Mouse (Mus musculus): Measurements from ENCODE around the gene Trim40.

Trim40 gene

DNA sequence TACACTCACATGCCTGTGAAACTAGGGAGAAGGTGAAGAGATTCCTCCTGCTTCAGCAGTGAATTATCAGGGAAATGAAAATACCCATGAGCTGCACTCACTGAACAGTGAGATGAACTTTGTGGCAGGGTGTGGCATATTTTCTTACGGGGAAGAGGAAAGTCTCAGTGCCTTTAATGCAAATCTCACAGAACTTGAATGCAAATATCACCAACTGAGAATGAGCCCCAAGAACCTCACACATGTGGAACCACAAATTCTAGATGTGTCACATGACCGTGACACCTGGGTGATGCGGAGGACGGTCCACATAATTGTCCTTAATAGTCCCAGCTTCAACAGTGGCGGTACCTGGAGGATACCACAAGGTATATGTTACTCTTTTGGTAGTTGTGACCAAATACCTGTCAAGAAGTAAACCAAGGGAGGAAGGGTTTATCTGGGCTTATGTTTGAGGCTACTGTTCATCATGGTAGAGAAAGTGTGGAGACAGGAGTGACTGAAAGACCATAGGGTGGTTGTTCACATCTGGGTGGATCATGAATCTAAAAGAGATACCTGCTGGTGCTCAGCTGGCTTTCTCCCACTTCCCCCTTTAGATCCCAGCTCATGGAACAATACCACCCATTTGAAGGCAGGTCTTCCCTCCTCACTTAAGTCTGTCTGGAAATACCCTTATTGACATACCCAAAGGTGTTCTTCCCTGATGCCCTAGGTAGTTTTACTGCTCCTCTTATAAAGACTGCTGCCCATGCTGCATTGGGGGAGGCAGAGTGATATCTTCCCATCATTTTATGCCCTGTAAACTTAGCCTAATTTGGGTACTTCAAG, at the start of gene Trim40:
TSS of gene Trim40 (minus strand) at position 51 of the 831 bp plus-strand sequence.
- Histone ChIP-seq H3K36me3 (ENCODE audit: control insufficient read depth, insufficient read depth, low read length, poor library complexity, severe bottlenecking) (no peaks in the 10 kb centered on the region), H3K27me3 (ENCODE audit: control insufficient read depth, insufficient read depth, low read length, poor library complexity, severe bottlenecking) (no peaks in the 10 kb centered on the region)
- DNase-seq (ENCODE audit: low read depth, low spot score) = peak; percentile 11

- no peaks in the 10 kb centered on the region for H3K27me3 ChIP-seq (ENCODE audit: control insufficient read depth, insufficient read depth, low read length, poor library complexity, severe bottlenecking)
- DNase-seq (ENCODE audit: low read depth, low spot score) = no peak
- H3K36me3 ChIP-seq (ENCODE audit: control insufficient read depth, insufficient read depth, low read length, poor library complexity, severe bottlenecking) = no peaks in the 10 kb centered on the region
These were observed 48.1 kb upstream of the Trim40 start for GRCm38 (mm10) chr17:36938056-36938455.

DNA sequence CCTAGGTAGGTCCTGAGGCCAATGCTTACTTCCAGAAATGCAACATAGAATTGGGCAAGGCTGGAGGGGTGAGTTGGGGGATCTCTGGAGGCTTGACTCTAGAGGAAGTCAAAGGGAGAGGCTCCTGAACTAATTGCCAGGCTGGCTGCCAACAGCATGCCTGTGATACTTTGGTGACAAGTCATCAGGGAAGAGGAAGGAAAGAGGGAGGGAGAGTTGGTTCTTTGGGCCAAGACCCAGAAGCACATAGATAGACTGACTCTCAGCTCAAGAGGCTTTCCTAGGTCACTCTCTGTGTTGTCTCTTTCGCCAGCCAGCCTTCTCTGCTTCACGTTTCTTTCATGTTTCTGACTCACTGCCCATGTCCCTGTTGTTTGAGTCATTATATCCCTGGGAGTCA, 41.9 kb upstream of the Trim40 start:
- Histone ChIP-seq H3K27me3 (ENCODE audit: control insufficient read depth, insufficient read depth, low read length, poor library complexity, severe bottlenecking) (no peaks in the 10 kb centered on the region), H3K36me3 (ENCODE audit: control insufficient read depth, insufficient read depth, low read length, poor library complexity, severe bottlenecking) (no peaks in the 10 kb centered on the region)
- no peak for DNase-seq (ENCODE audit: low read depth, low spot score)

- H3K27me3 ChIP-seq (ENCODE audit: control insufficient read depth, insufficient read depth, low read length, poor library complexity, severe bottlenecking) = no peaks in the 10 kb centered on the region
- DNase-seq (ENCODE audit: low read depth, low spot score) = no peak
- H3K36me3 ChIP-seq (ENCODE audit: control insufficient read depth, insufficient read depth, low read length, poor library complexity, severe bottlenecking) = no peaks in the 10 kb centered on the region
These were observed 41.2 kb upstream of the Trim40 start for GRCm38 (mm10) chr17:36931130-36931529.

DNA sequence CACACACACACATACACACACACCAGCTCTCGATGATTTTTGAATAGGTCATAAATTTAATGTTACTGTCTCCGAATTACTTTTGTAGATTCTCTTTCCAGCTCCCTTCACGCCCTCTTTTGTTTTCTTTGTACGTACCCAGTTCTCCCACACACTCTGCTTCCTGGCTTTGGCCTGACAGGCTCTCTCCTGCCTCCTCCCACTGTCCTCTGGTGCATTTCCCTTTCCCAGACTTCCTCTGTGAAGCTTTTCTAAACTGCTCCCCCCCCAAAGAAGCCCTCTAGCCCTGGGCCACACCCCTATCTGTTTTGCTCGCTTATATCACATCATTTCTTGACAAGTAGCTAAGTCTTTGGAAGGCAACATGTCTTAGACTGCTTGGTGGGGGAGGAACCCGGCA, 40.3 kb upstream of the Trim40 start:
- no peaks in the 10 kb centered on the region for H3K36me3 ChIP-seq (ENCODE audit: control insufficient read depth, insufficient read depth, low read length, poor library complexity, severe bottlenecking)
- no peak for DNase-seq (ENCODE audit: low read depth, low spot score)
- no peaks in the 10 kb centered on the region for H3K27me3 ChIP-seq (ENCODE audit: control insufficient read depth, insufficient read depth, low read length, poor library complexity, severe bottlenecking)

DNA sequence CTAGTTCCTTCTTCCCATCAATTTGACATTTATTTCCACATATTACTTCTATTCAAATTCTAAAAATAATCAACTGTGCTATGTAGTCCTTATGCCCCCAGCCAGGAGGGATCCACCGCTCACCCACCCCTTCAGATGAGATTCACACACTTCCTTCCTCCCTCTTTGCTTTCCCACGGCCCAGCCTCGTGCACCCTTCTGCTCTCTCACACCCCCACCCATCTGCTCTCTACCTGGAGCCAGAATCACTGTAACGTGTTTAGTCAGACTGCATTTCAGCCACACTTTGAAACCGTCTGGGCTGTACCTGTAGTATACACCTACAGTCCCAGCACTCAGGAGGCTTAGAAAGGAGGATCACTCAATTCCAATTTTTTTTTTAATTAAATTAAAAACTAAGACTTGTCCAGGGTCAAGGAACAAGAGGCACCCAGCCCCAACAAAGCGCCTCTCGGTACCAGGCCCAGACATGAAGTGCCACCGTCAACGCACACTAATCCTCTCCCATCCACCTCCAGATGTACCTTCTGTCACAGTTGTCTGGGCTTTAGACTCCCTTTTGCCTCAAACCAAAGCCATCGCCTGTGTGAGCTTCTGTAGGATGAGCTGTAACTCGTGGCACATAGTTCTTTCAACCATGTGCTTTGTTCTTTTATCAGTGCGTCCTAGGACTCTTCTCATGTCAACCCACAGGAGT, 39.5 kb upstream of the Trim40 start:
- no peak for DNase-seq (ENCODE audit: low read depth, low spot score)
- no peaks in the 10 kb centered on the region for H3K36me3 ChIP-seq (ENCODE audit: control insufficient read depth, insufficient read depth, low read length, poor library complexity, severe bottlenecking)
- no peaks in the 10 kb centered on the region for H3K27me3 ChIP-seq (ENCODE audit: control insufficient read depth, insufficient read depth, low read length, poor library complexity, severe bottlenecking)

- DNase-seq (ENCODE audit: low read depth, low spot score) = no peak
- Histone ChIP-seq H3K27me3 (ENCODE audit: control insufficient read depth, insufficient read depth, low read length, poor library complexity, severe bottlenecking) (no peaks in the 10 kb centered on the region), H3K36me3 (ENCODE audit: control insufficient read depth, insufficient read depth, low read length, poor library complexity, severe bottlenecking) (no peaks in the 10 kb centered on the region)
These were observed 37.7 kb upstream of the Trim40 start for GRCm38 (mm10) chr17:36927496-36928120.

- no peaks in the 10 kb centered on the region for H3K27me3 ChIP-seq (ENCODE audit: control insufficient read depth, insufficient read depth, low read length, poor library complexity, severe bottlenecking)
- DNase-seq (ENCODE audit: low read depth, low spot score) = no peak
- H3K36me3 ChIP-seq (ENCODE audit: control insufficient read depth, insufficient read depth, low read length, poor library complexity, severe bottlenecking) = no peaks in the 10 kb centered on the region
These were observed 33.6 kb upstream of the Trim40 start for GRCm38 (mm10) chr17:36923491-36923890.

- Histone ChIP-seq H3K27me3 (ENCODE audit: control insufficient read depth, insufficient read depth, low read length, poor library complexity, severe bottlenecking) (no peaks in the 10 kb centered on the region), H3K36me3 (ENCODE audit: control insufficient read depth, insufficient read depth, low read length, poor library complexity, severe bottlenecking) (no peaks in the 10 kb centered on the region)
- no peak for DNase-seq (ENCODE audit: low read depth, low spot score)
These were observed 32.8 kb upstream of the Trim40 start for GRCm38 (mm10) chr17:36922715-36923114.

GRCm38 (mm10) chr17:36920239-36920638, 30.3 kb upstream of the Trim40 start:
- Histone ChIP-seq H3K36me3 (ENCODE audit: control insufficient read depth, insufficient read depth, low read length, poor library complexity, severe bottlenecking) (no peaks in the 10 kb centered on the region), H3K27me3 (ENCODE audit: control insufficient read depth, insufficient read depth, low read length, poor library complexity, severe bottlenecking) (no peaks in the 10 kb centered on the region)
- DNase-seq (ENCODE audit: low read depth, low spot score) = no peak

DNA sequence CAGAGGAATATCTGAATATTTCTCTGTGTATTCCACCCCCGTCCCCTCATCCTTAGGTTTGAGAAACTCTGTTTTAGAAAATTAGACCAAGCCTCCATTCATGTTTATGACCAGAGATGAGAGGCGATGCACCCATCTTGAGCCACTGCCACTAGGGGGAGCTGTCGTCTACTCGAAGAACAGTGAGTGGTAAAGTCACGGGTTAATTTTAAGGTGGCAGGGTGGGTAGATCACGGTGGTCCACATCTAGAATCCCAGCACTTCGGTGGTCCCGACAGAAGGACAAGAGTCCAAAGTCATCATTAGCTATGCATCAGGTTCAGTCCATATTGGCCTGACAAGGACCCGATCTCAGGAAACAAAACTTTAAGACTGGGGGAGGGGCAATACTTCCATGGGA, 25.2 kb upstream of the Trim40 start:
- Histone ChIP-seq H3K27me3 (ENCODE audit: control insufficient read depth, insufficient read depth, low read length, poor library complexity, severe bottlenecking) (no peaks in the 10 kb centered on the region; the same call in 1 of the 2 replicates), H3K36me3 (ENCODE audit: control insufficient read depth, insufficient read depth, low read length, poor library complexity, severe bottlenecking) (no peaks in the 10 kb centered on the region)
- peak; percentile 71 for DNase-seq (ENCODE audit: low read depth, low spot score)

GRCm38 (mm10) chr17:36914108-36914507, 24.2 kb upstream of the Trim40 start:
- peak; percentile 84 for DNase-seq (ENCODE audit: low read depth, low spot score)
- no peaks in the 10 kb centered on the region for H3K36me3 ChIP-seq (ENCODE audit: control insufficient read depth, insufficient read depth, low read length, poor library complexity, severe bottlenecking)
- no peaks in the 10 kb centered on the region; the same call in 1 of the 2 replicates for H3K27me3 ChIP-seq (ENCODE audit: control insufficient read depth, insufficient read depth, low read length, poor library complexity, severe bottlenecking)

GRCm38 (mm10) chr17:36912031-36912430, 22.1 kb upstream of the Trim40 start:
- DNase-seq (ENCODE audit: low read depth, low spot score) = no peak
- H3K36me3 ChIP-seq (ENCODE audit: control insufficient read depth, insufficient read depth, low read length, poor library complexity, severe bottlenecking) = no peaks in the 10 kb centered on the region

DNA sequence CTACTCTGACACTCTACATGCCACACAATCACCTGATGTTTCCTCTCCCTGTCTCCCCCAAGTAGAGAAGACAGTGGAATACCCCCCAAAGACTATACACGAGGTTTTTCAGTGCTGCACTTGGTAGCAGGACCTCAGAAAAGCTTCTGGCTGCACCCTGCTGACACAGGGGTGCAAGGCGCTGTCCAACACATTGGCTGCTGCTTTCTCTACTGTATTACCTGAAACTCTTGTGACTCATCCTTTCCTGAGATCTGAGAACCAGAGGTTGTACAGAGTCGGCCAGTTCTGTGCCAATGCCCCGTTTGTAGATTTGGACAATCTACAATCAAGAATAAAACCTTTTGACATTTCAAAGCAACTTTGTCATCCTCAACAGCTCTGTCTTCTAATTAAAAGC, 19.9 kb upstream of the Trim40 start:
- H3K36me3 ChIP-seq (ENCODE audit: control insufficient read depth, insufficient read depth, low read length, poor library complexity, severe bottlenecking) = no peaks in the 10 kb centered on the region
- H3K27me3 ChIP-seq (ENCODE audit: control insufficient read depth, insufficient read depth, low read length, poor library complexity, severe bottlenecking) = no peaks in the 10 kb centered on the region; the same call in 1 of the 2 replicates
- no peak for DNase-seq (ENCODE audit: low read depth, low spot score)

More at GRCm38 (mm10) chr17:36912031-36912430, 22.1 kb upstream of the Trim40 start:
- H3K27me3 ChIP-seq (ENCODE audit: control insufficient read depth, insufficient read depth, low read length, poor library complexity, severe bottlenecking) = no peaks in the 10 kb centered on the region; the same call in 1 of the 2 replicates

DNA sequence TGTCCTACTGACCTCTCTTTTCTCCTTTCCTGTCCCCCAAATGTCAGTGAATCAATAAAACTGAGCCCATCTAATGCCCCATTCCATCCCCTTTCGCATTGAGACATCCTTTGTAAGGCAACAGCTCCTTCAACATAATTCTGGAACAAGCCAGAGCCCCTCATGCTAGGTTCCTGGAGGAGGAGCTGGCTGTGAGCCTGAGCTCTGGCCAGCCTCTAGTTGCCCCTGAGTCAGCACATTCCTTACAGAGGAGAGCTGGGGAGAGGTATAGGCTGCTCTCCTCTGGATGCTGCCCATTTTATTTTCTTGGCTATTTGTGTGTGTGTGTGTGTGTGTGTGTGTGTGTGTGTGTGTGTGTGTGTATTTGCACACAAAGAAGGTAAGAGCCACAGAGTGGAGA, 18.3 kb upstream of the Trim40 start:
- no peaks in the 10 kb centered on the region for H3K36me3 ChIP-seq (ENCODE audit: control insufficient read depth, insufficient read depth, low read length, poor library complexity, severe bottlenecking)
- H3K27me3 ChIP-seq (ENCODE audit: control insufficient read depth, insufficient read depth, low read length, poor library complexity, severe bottlenecking) = no peaks in the 10 kb centered on the region; the same call in 1 of the 2 replicates
- no peak for DNase-seq (ENCODE audit: low read depth, low spot score)
